Mouse (Mus musculus) myocyte (in vitro differentiated cells): ENCODE measurements around the gene Slc13a4. TPM values are rescaled to one million over a fixed set of nuclear protein-coding genes. Genes with fewer than 3 reads are reported as not detected.

ENCODE experiments used
- H3K27me3 ChIP-seq: one replicate; pipeline ENCODE4 v1.6.1; 2011; ENCODE audit not compliant: control insufficient read depth, insufficient read depth, insufficient read length
- H3K36me3 ChIP-seq: one replicate; pipeline ENCODE4 v1.6.1; 2011; ENCODE audit not compliant: control insufficient read depth, insufficient read depth
- H3K4me2 ChIP-seq: one replicate; pipeline ENCODE4 v1.6.1; 2011; ENCODE audit warnings: low read depth, control low read depth
- H3K4me3 ChIP-seq: one replicate; pipeline ENCODE4 v1.5.1; 2011; ENCODE audit warnings: mild to moderate bottlenecking, control low read depth, moderate library complexity
- H3K79me2 ChIP-seq: one replicate; pipeline ENCODE4 v1.6.1; 2011; ENCODE audit not compliant: control insufficient read depth, insufficient read depth
- H3ac ChIP-seq: one replicate; pipeline ENCODE4 v1.6.1; 2011; ENCODE audit not compliant: control insufficient read depth, insufficient read length
- CEBPB ChIP-seq: IDR thresholded peaks from 2 replicates; pipeline ENCODE4 v1.6.1; 2011; ENCODE audit warnings: mild to moderate bottlenecking, moderate library complexity; ENCODE audit not compliant: poor library complexity, insufficient read depth, severe bottlenecking
- E2F4 ChIP-seq: IDR thresholded peaks from one replicate; pipeline ENCODE4 v1.6.1; 2011; ENCODE audit warnings: mild to moderate bottlenecking, control low read depth, moderate library complexity; ENCODE audit not compliant: insufficient read depth
- MAX ChIP-seq: IDR thresholded peaks from one replicate; pipeline ENCODE4 v1.6.1; 2011; ENCODE audit warnings: low read depth, mild to moderate bottlenecking, control low read depth
- MYOD1 ChIP-seq, 3 experiments: IDR thresholded peaks; one replicate each; pipeline ENCODE4 v1.6.1; 2011; ENCODE audit warnings: control low read depth in 2 of 3, low read depth in 2 of 3, mild to moderate bottlenecking in 2 of 3, moderate library complexity in 1 of 3; ENCODE audit not compliant: insufficient read length in 2 of 3, control insufficient read depth in 1 of 3
- MYOG ChIP-seq, 3 experiments: IDR thresholded peaks; one replicate each; pipeline ENCODE4 v1.6.1; 2011; ENCODE audit warnings: control low read depth in 2 of 3, low read depth in 2 of 3, mild to moderate bottlenecking in 2 of 3; ENCODE audit not compliant: insufficient read length in 2 of 3, control insufficient read depth in 1 of 3, insufficient read depth in 1 of 3
- POLR2A ChIP-seq: IDR thresholded peaks from one replicate; pipeline ENCODE4 v1.6.1; 2011; ENCODE audit warnings: low read depth, mild to moderate bottlenecking, control low read depth, moderate library complexity; ENCODE audit not compliant: insufficient read length
- POLR2AphosphoS2 ChIP-seq: IDR thresholded peaks from one replicate; pipeline ENCODE4 v1.6.1; 2011; ENCODE audit warnings: low read depth, control low read depth; ENCODE audit not compliant: insufficient read length
- REST ChIP-seq: IDR thresholded peaks from one replicate; pipeline ENCODE4 v1.6.1; 2011; ENCODE audit warnings: mild to moderate bottlenecking, control low read depth, moderate library complexity; ENCODE audit not compliant: insufficient read depth, insufficient read length
- SRF ChIP-seq: IDR thresholded peaks from one replicate; pipeline ENCODE4 v1.6.1; 2011; ENCODE audit warnings: low read depth; ENCODE audit not compliant: control insufficient read depth, insufficient read length
- TCF12 ChIP-seq: IDR thresholded peaks from one replicate; pipeline ENCODE4 v1.6.1; 2011; ENCODE audit warnings: mild to moderate bottlenecking, control low read depth; ENCODE audit not compliant: poor library complexity, insufficient read depth, severe bottlenecking
- TCF3 ChIP-seq: IDR thresholded peaks from one replicate; pipeline ENCODE4 v1.6.1; 2011; ENCODE audit warnings: low read depth, control low read depth; ENCODE audit not compliant: insufficient read length
- USF1 ChIP-seq: IDR thresholded peaks from one replicate; pipeline ENCODE4 v1.6.1; 2011; ENCODE audit warnings: low read depth, mild to moderate bottlenecking, control low read depth, moderate library complexity
- polyA plus RNA-seq: library from polyadenylated mRNA; unstranded; fragments of >200 nt; fragmentation: generic; extraction: Trizol; gene quantifications from one replicate; pipeline ENCODE4 v1.2.1, GENCODE M21; 2012; ENCODE audit warnings: missing spikeins

Gene Slc13a4
- polyA plus RNA-seq, 1 experiment: 0.04 TPM

DNA sequence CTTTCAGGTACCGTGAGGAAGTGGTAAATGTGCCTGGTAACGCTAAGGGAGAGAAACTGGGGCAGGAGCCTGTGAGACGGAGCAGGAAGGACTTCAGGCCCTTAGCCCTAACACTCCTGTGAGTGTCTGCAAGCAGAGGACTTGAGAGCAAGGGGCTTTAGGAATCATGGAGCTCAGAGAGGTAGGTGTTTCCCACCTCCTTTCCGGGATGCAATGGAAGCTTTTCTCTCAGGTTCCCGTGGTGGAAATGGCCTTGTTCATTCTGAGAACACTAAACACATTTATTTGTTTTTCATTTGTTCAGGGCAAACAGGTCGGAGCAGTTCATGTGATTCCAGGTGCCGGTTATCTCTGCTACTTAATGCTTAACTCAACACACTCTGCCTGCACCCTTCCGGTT lies 29.9 kb upstream of the Slc13a4 start:
- Histone ChIP-seq H3K4me2 (no peak overlapping the region), H3ac (no peak overlapping the region), H3K27me3 (peaks cover 10% of the 10 kb centered on the region), H3K4me3 (no peak overlapping the region), H3K79me2 (no peaks in the 10 kb centered on the region), H3K36me3 (no peaks in the 10 kb centered on the region)
- TF ChIP-seq TCF3 (no peak), MYOD1 (IDR thresholded peaks at IDR 0.05; ENCODE audit: control insufficient read depth in 1 of 3, insufficient read length in 2 of 3, low read depth in 2 of 3) (no peak), REST (no peak), SRF (no peak)

DNA sequence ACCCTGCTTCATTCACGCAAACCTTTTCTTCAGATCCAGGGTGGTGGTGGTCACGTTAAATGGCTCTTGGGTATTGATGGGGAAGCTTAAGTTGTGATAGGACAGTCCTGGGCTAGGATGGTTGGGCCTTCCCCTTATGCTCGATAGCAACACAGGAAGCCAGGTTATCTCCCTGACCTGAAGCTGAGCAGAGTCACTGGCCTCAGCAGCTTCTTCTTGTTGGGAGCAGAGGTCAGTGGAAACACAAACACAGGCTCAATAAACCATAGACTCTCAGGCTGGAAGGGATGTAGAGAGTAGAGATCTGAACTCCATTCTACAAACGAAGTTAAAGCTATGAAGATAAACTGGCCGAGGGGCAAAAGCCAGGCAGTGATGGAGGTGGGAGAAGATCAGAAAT lies 27.5 kb upstream of the Slc13a4 start:
- TF ChIP-seq SRF (no peak), REST (no peak), MYOG (IDR thresholded peaks at IDR 0.05; ENCODE audit: control insufficient read depth in 1 of 3, insufficient read depth in 1 of 3, insufficient read length in 2 of 3, low read depth in 2 of 3) (no peak), MAX (no peak), CEBPB (no peak), TCF3 (no peak), POLR2A (no peak), TCF12 (no peak), POLR2AphosphoS2 (no peak), USF1 (no peak), MYOD1 (IDR thresholded peaks at IDR 0.05; ENCODE audit: control insufficient read depth in 1 of 3, insufficient read length in 2 of 3, low read depth in 2 of 3) (no peak), E2F4 (no peak)
- Histone ChIP-seq H3ac (no peak overlapping the region), H3K79me2 (no peaks in the 10 kb centered on the region), H3K36me3 (no peaks in the 10 kb centered on the region), H3K4me2 (no peak overlapping the region), H3K4me3 (no peak overlapping the region), H3K27me3 (peaks cover 10% of the 10 kb centered on the region)

DNA sequence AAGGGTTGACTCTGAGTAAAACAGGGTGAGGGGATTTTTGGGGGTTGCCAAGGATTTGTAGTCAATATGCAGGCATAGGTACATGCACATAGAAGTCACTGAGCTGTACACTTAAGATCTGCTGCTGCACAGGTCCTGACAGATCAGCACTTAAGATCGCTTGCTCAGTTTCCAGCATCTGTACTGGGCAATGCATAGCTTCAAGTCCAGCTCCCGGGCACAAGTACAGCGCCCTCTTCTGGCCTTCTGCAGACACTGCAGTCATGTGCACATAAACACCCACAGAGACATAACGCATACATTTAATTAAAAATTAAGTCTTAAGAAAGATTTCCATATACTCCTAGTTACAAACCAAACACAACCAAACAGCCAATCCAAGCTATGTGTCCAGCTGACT lies 26.3 kb upstream of the Slc13a4 start:
- Histone ChIP-seq H3K27me3 (peaks cover 10% of the 10 kb centered on the region), H3K4me2 (no peak overlapping the region), H3K36me3 (no peaks in the 10 kb centered on the region), H3K4me3 (no peak overlapping the region), H3ac (no peak overlapping the region), H3K79me2 (no peaks in the 10 kb centered on the region)
- TF ChIP-seq TCF12 (no peak), E2F4 (no peak), MYOD1 (IDR thresholded peaks at IDR 0.05; ENCODE audit: control insufficient read depth in 1 of 3, insufficient read length in 2 of 3, low read depth in 2 of 3) (no peak)

DNA sequence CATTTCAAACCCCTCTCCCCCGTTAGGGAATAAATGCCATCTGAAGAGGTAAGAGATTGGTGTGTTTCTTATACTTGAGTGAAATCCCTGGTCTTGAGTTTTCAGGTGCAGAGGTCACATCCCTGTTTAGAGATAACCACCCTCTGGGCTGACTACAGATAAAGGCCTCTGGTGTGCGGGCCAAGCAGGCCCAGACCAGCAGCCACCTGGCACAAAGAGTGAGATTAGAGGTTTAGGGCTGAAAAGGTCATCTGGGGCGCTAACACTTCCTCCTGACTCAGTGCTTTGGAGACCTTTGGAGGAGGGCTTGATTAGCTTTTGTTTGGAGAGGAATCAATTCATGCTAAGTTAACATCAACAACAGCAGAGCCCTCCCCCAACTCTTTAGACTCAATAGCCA lies 25.7 kb upstream of the Slc13a4 start:
- no peak overlapping the region for H3ac ChIP-seq
- H3K27me3 ChIP-seq: peaks cover 10% of the 10 kb centered on the region
- H3K4me2 ChIP-seq: no peak overlapping the region
- no peak for TF ChIP-seq USF1
- TF ChIP-seq MYOD1 (IDR thresholded peaks at IDR 0.05; ENCODE audit: control insufficient read depth in 1 of 3, insufficient read length in 2 of 3, low read depth in 2 of 3): no peak
- no peak for TF ChIP-seq CEBPB
- TF ChIP-seq TCF12: no peak
- no peak for TF ChIP-seq E2F4
- TF ChIP-seq TCF3: no peak
- no peak for TF ChIP-seq POLR2A
- TF ChIP-seq POLR2AphosphoS2: no peak
- TF ChIP-seq MAX: no peak
- TF ChIP-seq REST: no peak
- TF ChIP-seq MYOG (IDR thresholded peaks at IDR 0.05; ENCODE audit: control insufficient read depth in 1 of 3, insufficient read depth in 1 of 3, insufficient read length in 2 of 3, low read depth in 2 of 3): no peak
- TF ChIP-seq SRF: no peak
- no peaks in the 10 kb centered on the region for H3K79me2 ChIP-seq
- H3K4me3 ChIP-seq: no peak overlapping the region
- H3K36me3 ChIP-seq: no peaks in the 10 kb centered on the region

DNA sequence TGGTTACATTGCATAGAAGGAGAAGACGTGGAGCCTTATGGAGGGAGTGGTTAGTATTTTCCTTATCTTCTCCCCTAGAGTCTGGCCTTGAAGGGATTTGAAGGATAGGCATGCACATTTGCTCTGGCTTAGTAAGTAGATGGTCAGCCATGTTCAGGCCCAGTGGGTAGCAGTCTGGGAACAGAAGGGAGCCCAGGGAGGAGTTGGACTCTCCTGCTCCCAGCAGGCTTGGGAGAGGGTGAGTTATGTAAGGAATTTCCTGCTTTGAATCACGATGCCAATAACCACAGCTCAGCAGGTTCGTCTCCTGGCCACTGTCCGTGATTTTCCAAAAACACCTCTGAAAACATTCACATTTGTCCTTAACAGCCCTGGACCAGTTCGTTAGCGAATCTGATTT lies 22.9 kb upstream of the Slc13a4 start:
- TF ChIP-seq USF1 (no peak), TCF12 (no peak), POLR2AphosphoS2 (no peak), TCF3 (no peak), MYOD1 (IDR thresholded peaks at IDR 0.05; ENCODE audit: control insufficient read depth in 1 of 3, insufficient read length in 2 of 3, low read depth in 2 of 3) (no peak), E2F4 (no peak), SRF (no peak), MYOG (IDR thresholded peaks at IDR 0.05; ENCODE audit: control insufficient read depth in 1 of 3, insufficient read depth in 1 of 3, insufficient read length in 2 of 3, low read depth in 2 of 3) (no peak), MAX (no peak), REST (no peak), CEBPB (no peak), POLR2A (no peak)
- H3K36me3 ChIP-seq: no peaks in the 10 kb centered on the region
- no peaks in the 10 kb centered on the region for H3K27me3 ChIP-seq
- no peak overlapping the region for H3ac ChIP-seq
- no peak overlapping the region for H3K4me2 ChIP-seq
- H3K79me2 ChIP-seq: no peaks in the 10 kb centered on the region
- H3K4me3 ChIP-seq: no peak overlapping the region
